Mouse (Mus musculus) bone marrow, adult 2 months (tissue): ENCODE results near the gene Acox3.

Experiments
- CTCF ChIP-seq: fragments of 200-500 bp; IDR thresholded peaks from 2 replicates; pipeline ENCODE4 v1.5.1; 2011; ENCODE audit warnings: low read length, control low read depth; ENCODE audit not compliant: control insufficient read depth, insufficient read depth
- POLR2A ChIP-seq: fragments of 200-500 bp; IDR thresholded peaks from 2 replicates; pipeline ENCODE4 v1.6.1; 2011; ENCODE audit warnings: low read depth, mild to moderate bottlenecking, control low read depth, low read length, borderline replicate concordance; ENCODE audit not compliant: control insufficient read depth

GRCm38 (mm10) chr5:35641961-35642584, 59.2 kb downstream of the Acox3 start:
- TF ChIP-seq CTCF (no peak), POLR2A (no peak)
